Mouse (Mus musculus) thymus, adult 2 months (tissue): ENCODE measurements around the gene Fgfr2. TPM values are rescaled to one million over a fixed set of nuclear protein-coding genes. Genes with fewer than 3 reads are reported as not detected.

Experiments
- DNase-seq: peaks from one replicate; pipeline ENCODE4 v3.0.0; 2021
- H3K27ac ChIP-seq: fragments of 200-500 bp; 2 replicates; pipeline ENCODE4 v1.5.1; 2012; ENCODE audit warnings: low read length, control low read depth; ENCODE audit not compliant: control insufficient read depth, insufficient read depth
- H3K27me3 ChIP-seq: fragments of 200-500 bp; 2 replicates; pipeline ENCODE4 v1.6.1; 2012; ENCODE audit warnings: mild to moderate bottlenecking, low read length, moderate library complexity, mixed read lengths; ENCODE audit not compliant: control insufficient read depth, insufficient read depth
- H3K36me3 ChIP-seq: fragments of 200-500 bp; 2 replicates; pipeline ENCODE4 v1.6.1; 2012; ENCODE audit warnings: mild to moderate bottlenecking, low read length, moderate library complexity; ENCODE audit not compliant: control insufficient read depth, insufficient read depth
- H3K4me1 ChIP-seq: fragments of 200-500 bp; replicated peaks from 2 replicates; pipeline ENCODE4 v1.6.1; 2012; ENCODE audit warnings: low read length; ENCODE audit not compliant: control insufficient read depth, insufficient read depth
- H3K4me3 ChIP-seq: fragments of 200-500 bp; 2 replicates; pipeline ENCODE4 v1.5.1; 2012; ENCODE audit warnings: mild to moderate bottlenecking, low read length, control low read depth, moderate library complexity; ENCODE audit not compliant: control insufficient read depth, insufficient read depth
- CTCF ChIP-seq: fragments of 200-500 bp; IDR thresholded peaks from 2 replicates; pipeline ENCODE4 v1.5.1; 2012; ENCODE audit warnings: mild to moderate bottlenecking, control low read depth, low read length, moderate library complexity, borderline replicate concordance; ENCODE audit not compliant: control insufficient read depth, poor library complexity, insufficient read depth; ENCODE audit errors: extremely low read depth
- POLR2A ChIP-seq: fragments of 200-500 bp; IDR thresholded peaks from 2 replicates; pipeline ENCODE4 v1.6.1; 2012; ENCODE audit warnings: mild to moderate bottlenecking, low read length, control low read depth, moderate library complexity; ENCODE audit not compliant: control insufficient read depth, poor library complexity, insufficient read depth; ENCODE audit errors: extremely low read depth
- WGBS: fragments of 180-500 bp; shearing (Covaris S2); methylation state at CpG from one replicate; pipeline ENCODE4 v1.1.7; 2018; 5-methylcytosine and 5-hydroxymethylcytosine counted together
- polyA plus RNA-seq: library from polyadenylated mRNA; depleted of rRNA; stranded (reverse); fragments of >200 nt; gene quantifications from 2 replicates; pipeline ENCODE4 v1.2.3, GENCODE M21; 2012

The Fgfr2 gene
- polyA plus RNA-seq, 1 experiment, result 12.1 TPM

- no peaks in the 10 kb centered on the region for H3K27me3 ChIP-seq
- 0 out of 2 replicates have a peak, but pooled peaks cover 3% of the 10 kb centered on the region for H3K4me1 ChIP-seq
- WGBS, result 100% methylated on average over 3 of the region's 3 CpGs
- H3K4me3 ChIP-seq, result no peak overlapping the region
- no peak overlapping the region for H3K27ac ChIP-seq
- DNase-seq, result no peak
- TF ChIP-seq POLR2A (no peak), CTCF (no peak)
- H3K36me3 ChIP-seq, result no peaks in the 10 kb centered on the region
Measured at GRCm38 (mm10) chr7:130838658-130839025, 2284.5 kb downstream of the Fgfr2 start.

DNA sequence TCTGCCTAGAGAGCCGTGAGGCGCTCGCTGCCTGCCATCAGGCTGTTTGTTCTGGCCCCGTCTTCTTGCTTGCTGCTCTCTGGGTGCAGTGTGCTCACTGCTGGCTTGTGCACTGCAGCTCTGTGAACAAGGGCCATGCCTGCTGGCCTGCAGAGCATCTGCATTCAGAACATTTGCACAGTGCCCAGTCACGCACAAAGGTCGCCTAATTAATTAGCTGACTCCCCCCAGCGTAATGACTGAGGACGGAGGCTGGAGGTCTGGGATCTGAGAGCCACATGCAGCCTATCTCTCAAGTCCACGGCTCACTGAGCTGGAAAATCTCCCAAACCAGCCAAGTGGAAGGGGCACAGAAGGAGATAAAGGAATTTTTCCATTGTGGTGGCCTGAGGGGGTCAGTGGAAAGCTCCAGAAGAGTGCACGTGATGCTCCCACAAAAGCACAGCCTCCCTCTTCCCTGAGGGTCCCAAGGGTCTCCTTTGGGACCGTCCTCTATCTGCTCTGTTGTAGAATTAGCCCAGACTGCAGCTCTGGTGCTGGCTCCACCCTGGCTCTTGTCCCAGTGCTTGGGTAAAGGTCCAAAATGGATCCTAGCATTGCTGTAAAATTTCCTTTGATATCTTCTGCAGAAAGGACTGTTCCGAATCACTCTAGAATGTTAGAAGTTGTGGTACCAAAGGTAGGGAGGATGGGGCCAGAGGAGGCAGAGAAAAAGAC is 2285.1 kb downstream of the Fgfr2 start:
- no peaks in the 10 kb centered on the region for H3K27me3 ChIP-seq
- 94% methylated on average over 12 of the region's 12 CpGs for WGBS
- H3K4me1 ChIP-seq, result 0 out of 2 replicates have a peak, but pooled peaks cover 3% of the 10 kb centered on the region
- no peak for DNase-seq
- no peak overlapping the region for H3K27ac ChIP-seq
- TF ChIP-seq CTCF (no peak), POLR2A (no peak)
- no peak overlapping the region for H3K4me3 ChIP-seq
- no peaks in the 10 kb centered on the region for H3K36me3 ChIP-seq

DNA sequence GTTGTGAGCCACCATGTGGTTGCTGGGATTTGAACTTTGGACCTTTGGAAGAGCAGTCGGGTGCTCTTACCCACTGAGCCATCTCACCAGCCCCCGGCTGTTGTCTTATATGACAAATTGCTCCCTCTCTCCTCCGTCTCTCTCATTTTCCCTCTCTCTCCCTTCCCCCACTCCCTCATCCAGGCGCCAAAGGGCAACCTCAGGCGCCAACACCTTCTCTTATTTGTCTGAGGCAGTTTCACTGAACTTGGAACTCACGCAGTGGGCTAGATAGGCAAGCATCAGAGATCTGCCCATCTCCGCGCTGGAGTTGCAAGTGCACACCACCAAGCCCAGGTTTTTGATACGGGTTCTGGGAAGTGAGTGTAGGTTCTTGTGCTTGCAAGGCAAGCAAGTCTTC is 2287.1 kb downstream of the Fgfr2 start:
- Histone ChIP-seq H3K4me1 (0 out of 2 replicates have a peak, but pooled peaks cover 3% of the 10 kb centered on the region), H3K36me3 (no peaks in the 10 kb centered on the region), H3K27ac (no peak overlapping the region), H3K27me3 (no peaks in the 10 kb centered on the region), H3K4me3 (no peak overlapping the region)
- no peak for DNase-seq
- TF ChIP-seq POLR2A (no peak), CTCF (no peak)
- WGBS, result 98% methylated on average over 9 of the region's 9 CpGs

DNA sequence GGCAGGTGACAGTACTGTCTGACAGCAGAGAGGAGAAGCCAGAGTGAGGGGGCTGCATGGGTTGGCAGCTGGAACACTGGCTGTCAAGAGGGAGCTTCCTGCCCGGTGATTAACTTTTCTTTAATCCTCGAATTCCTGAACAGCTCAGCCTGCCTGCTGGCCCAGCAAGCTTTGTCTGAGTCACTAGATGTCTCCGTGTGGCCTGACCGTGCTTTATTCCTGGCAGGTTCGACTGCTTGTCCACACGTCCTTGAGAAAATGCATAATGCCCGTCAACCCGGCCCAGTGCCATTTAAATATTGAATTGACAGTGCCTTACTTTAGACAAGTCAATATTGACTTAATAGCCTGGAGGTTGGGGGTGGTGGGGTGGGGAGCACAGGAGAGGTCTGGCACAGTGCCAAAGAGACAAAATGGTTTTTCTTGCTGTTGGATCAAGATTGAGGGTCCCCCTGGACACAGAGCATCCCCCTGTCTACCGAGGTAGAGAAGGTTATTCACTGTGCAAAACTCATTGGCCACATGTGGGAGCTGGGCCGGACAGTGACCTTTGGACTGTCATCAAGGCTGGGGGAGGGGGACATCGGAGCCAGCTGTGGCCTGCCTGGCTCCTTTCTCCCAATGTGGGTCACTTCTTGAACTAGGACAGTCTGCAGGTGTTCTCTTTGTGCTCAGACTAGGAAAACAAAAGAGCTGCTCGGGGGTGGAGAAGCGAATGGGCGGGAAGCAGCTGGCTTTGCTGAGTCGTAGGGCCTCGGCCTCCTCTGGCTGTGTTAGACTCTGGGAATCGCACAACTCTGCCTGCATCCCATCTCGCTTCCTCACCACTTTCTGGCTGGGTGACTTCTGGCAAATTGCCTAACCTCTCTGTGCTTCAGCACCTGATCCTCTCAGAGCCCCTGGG is 2287.9 kb downstream of the Fgfr2 start:
- Histone ChIP-seq H3K27me3 (no peaks in the 10 kb centered on the region), H3K27ac (no peak overlapping the region), H3K4me1 (0 out of 2 replicates have a peak, but pooled peaks cover 3% of the 10 kb centered on the region), H3K4me3 (no peak overlapping the region), H3K36me3 (no peaks in the 10 kb centered on the region)
- WGBS, result 79% methylated on average over 18 of the region's 18 CpGs
- no peak for DNase-seq
- TF ChIP-seq POLR2A (no peak), CTCF (no peak)

GRCm38 (mm10) chr7:130834299-130834698 is 2288.9 kb downstream of the Fgfr2 start:
- H3K36me3 ChIP-seq, result no peaks in the 10 kb centered on the region
- 65% methylated on average over 21 of the region's 21 CpGs for WGBS
- H3K27me3 ChIP-seq, result no peaks in the 10 kb centered on the region
- no peak for DNase-seq
- H3K4me1 ChIP-seq, result 0 out of 2 replicates have a peak, but pooled peaks cover 3% of the 10 kb centered on the region
- no peak overlapping the region for H3K27ac ChIP-seq
- no peak for TF ChIP-seq CTCF
- TF ChIP-seq POLR2A, result no peak
- no peak overlapping the region for H3K4me3 ChIP-seq

GRCm38 (mm10) chr7:130831586-130831985 is 2291.6 kb downstream of the Fgfr2 start:
- DNase-seq, result no peak
- Histone ChIP-seq H3K27ac (no peak overlapping the region), H3K27me3 (no peaks in the 10 kb centered on the region), H3K4me1 (peaks cover 13% of the 10 kb centered on the region), H3K36me3 (no peaks in the 10 kb centered on the region), H3K4me3 (no peak overlapping the region)
- TF ChIP-seq CTCF (no peak), POLR2A (no peak)
- 93% methylated on average over 5 of the region's 5 CpGs for WGBS
